Comparison of ENCODE assay signal across 8 mouse cellular contexts in genomic region chr5:33335273-33335976, GRCm38 (mm10). TPM values are rescaled to one million over a fixed set of nuclear protein-coding genes. Genes with fewer than 3 reads are reported as not detected.
DNase-seq lines count a peak whose midpoint lies in the region; ATAC-seq lines count a peak whose summit lies in the region.

Gene Maea, plus strand, starts transcription at chr5:33335509.

- H3K27ac ChIP-seq in hindbrain, embryonic 16.5 days (ENCODE audit: low read depth, low read length), result peak within 1 kb of the TSS; percentile 86
- H3K27ac ChIP-seq in macrophage, result peak within 1 kb of the TSS; percentile 55

- peak within 1 kb of the TSS; percentile 88 for H3K4me2 ChIP-seq in hindbrain, embryonic 16.5 days (ENCODE audit: low read length)

- no peaks in the 10 kb centered on the region for H3K9me3 ChIP-seq in hindbrain, embryonic 16.5 days (ENCODE audit: control insufficient read depth, low read length)

- DNase-seq in WW6 (ENCODE audit: low read depth, low spot score), result peak; percentile 85
- peak; percentile 90 to 96 for DNase-seq in cerebellum, postnatal 4 days (ENCODE audit: low spot score in 2 of 2)
- DNase-seq in gastrocnemius, adult 18-20 months (ENCODE audit: low spot score), result peak; percentile 96
- peak; percentile 96 to 99 for DNase-seq in left cerebral cortex, adult 18-20 months (ENCODE audit: low spot score in 2 of 2)
- peak; percentile 99 for DNase-seq in right cerebral cortex, adult 18-20 months
- DNase-seq in urinary bladder, postnatal 10 days (ENCODE audit: low spot score), result peak; percentile 82

- ATAC-seq in hindbrain, embryonic 16.5 days, result peak; percentile 100

- peaks cover 19% of the 10 kb centered on the region for H3K4me1 ChIP-seq in hindbrain, embryonic 16.5 days (ENCODE audit: control insufficient read depth, insufficient read depth, low read depth, low read length)

- H3K27me3 ChIP-seq in hindbrain, embryonic 16.5 days (replicated peaks; ENCODE audit: control insufficient read depth, insufficient read depth, low read length), result no peaks in the 10 kb centered on the region

- peak within 1 kb of the TSS; percentile 100 for H3K4me3 ChIP-seq in hindbrain, embryonic 16.5 days (ENCODE audit: low read length)
- peak within 1 kb of the TSS; percentile 57 for H3K4me3 ChIP-seq in macrophage (ENCODE audit: inconsistent target)

- peaks cover 45% of the 10 kb centered on the region for H3K79me2 ChIP-seq in macrophage (ENCODE audit: inconsistent target)

- under 1% methylated on average over 58 of the region's 71 CpGs for WGBS in hindbrain, embryonic 16.5 days
- WGBS in macrophage (ENCODE audit: missing documents), result under 1% methylated on average over 50 of the region's 71 CpGs

- H3K9ac ChIP-seq in hindbrain, embryonic 16.5 days (ENCODE audit: low read depth, low read length), result peak within 1 kb of the TSS; percentile 99

- no peaks in the 10 kb centered on the region; the same call in 1 of the 2 replicates for H3K36me3 ChIP-seq in hindbrain, embryonic 16.5 days (ENCODE audit: control insufficient read depth, insufficient read depth, low read length)
- H3K36me3 ChIP-seq in macrophage (ENCODE audit: inconsistent target), result no peaks in the 10 kb centered on the region

RNA-seq across cellular contexts. Expression of gene Maea, which starts in this region (rescaled TPM):
- total RNA-seq in gastrocnemius, adult 18-20 months (2021), result 10 to 100 TPM; 56.5 to 67.7 TPM
- polyA plus RNA-seq in hindbrain, embryonic 16.5 days (2015; fragmentation: Nextera tagmentation; extraction: Ambion mirVana), result 136 and 142 TPM in 2 replicates
- total RNA-seq in left cerebral cortex, adult 18-20 months (2021), result 100 to 1,000 TPM; 102 to 109 TPM
- total RNA-seq in macrophage (2018; cell fraction: chromatin; rRNA removed), result 10 to 100 TPM; 15.4 to 82.3 (median 55.9) TPM
- total RNA-seq in macrophage (2018; cell fraction: cytosol; rRNA removed), result 100 to 1,000 TPM in 2 of 26 experiments, 10 to 100 TPM in 24; 61.0 to 101 (median 85.4) TPM
- total RNA-seq in macrophage (2018; cell fraction: nucleus; rRNA removed), result 10 to 100 TPM; 22.2 to 77.4 (median 56.0) TPM
- polyA plus RNA-seq in macrophage (2018), result 70.4 to 83.3 TPM (median 82.3 TPM) in 3 replicates

Comparison
In these comparisons a context has a peak if more than half of its experiments do, and no peak if none do; other contexts are left out.
1. Peak in every context shown above with its lines: DNase-seq, ATAC-seq, H3K4me3 ChIP-seq and H3K27ac ChIP-seq.